Mouse (Mus musculus) brown adipose tissue, adult 24 weeks (tissue): Measurements from ENCODE around the gene Slc6a12. TPM values are rescaled to one million over a fixed set of nuclear protein-coding genes. Genes with fewer than 3 reads are reported as not detected.

ENCODE experiments used
- polyA plus RNA-seq: library from polyadenylated mRNA; stranded (reverse); fragments of >200 nt; gene quantifications from 2 replicates; pipeline ENCODE4 v1.2.4, GENCODE M21; 2012; ENCODE audit not compliant: missing spikeins, insufficient read depth, insufficient read length

Slc6a12 gene
- polyA plus RNA-seq, 1 experiment, result 1.6 TPM

Other genes with a start within 250 kb of the Slc6a12 start
- gene Mical3, start 212.1 kb upstream of the Slc6a12 start, polyA plus RNA-seq, result 33.3 and 42.4 TPM in 2 replicates
- 3.9 and 4.1 TPM in 2 replicates for gene Pex26, start 159.4 kb upstream of the Slc6a12 start, polyA plus RNA-seq
- 38.7 and 83.7 TPM in 2 replicates for gene Tuba8, start 132.4 kb upstream of the Slc6a12 start, polyA plus RNA-seq
- gene Usp18, start 97.2 kb upstream of the Slc6a12 start, polyA plus RNA-seq, result 1.8 and 2.3 TPM in 2 replicates
- gene Slc6a13, start 42.8 kb upstream of the Slc6a12 start, polyA plus RNA-seq, result 4.9 and 6.3 TPM in 2 replicates
- gene Iqsec3, start 130.6 kb downstream of the Slc6a12 start, polyA plus RNA-seq, result 0.29 and 0.36 TPM in 2 replicates